Mouse (Mus musculus) 3T3-L1 (cell line): Measurements from ENCODE around the gene Rpn1.

Source experiments
- DNase-seq: peaks from one replicate; pipeline ENCODE4 v3.0.0-alpha.2; 2015; ENCODE audit warnings: low read depth, low spot score

Rpn1 gene

DNA sequence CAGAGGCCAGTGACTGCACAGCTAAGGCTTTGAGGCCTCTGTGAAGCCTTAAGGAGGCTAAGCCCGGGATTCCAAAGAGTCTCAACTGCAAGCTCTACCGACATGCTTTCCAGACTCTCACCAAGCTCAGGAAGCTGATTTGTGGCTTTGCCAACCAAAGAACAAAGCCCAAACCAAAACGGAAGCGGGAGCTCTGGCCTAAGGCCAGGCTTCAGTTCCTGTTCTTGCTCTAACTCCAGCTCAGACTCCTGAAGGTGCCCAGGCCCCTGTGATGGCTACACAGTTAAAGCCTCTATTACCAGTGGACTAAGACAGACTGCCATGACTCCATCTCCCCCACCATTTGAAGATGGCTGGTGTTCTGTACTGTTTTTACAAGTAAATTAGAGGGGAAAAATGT, 19.2 kb upstream of the Rpn1 start:
- no peak for DNase-seq

DNA sequence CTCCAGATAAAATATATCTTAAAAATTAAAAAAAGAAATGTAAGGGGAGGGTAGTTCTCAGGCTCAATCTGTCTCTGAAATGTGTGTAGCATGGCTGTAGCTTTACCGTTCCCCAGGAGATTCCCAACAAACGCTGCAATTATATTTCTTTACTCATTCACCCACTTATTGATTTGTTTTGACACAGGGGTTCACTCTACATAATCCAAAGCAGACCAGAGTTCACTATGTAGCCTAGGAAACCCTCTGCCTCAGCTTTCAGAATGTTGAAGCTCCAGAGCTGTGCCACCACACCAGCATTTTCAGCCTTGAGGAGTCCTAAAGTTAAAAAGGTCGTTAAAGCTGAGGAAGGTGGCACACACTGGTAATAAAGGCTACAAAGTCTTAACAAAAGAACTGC, 18.3 kb upstream of the Rpn1 start:
- no peak for DNase-seq

DNA sequence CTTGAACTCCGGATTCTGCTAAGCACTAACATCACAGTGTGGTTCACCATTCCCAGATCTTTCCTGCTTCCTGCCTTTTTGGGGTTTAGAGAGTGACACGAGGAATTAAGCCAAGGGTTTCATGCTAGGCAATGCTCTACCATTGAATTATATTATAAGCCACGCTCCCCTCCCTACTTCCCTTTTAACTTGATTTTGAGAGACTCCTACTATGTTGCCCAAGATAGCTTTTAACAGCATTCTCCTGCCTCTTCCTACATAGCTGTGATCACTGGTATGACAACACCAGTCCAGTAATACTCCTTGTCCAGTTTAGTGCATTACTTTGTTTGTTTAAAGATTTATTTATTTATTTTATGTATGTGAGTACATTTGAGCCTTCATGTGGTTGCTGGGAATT, 16.6 kb upstream of the Rpn1 start:
- DNase-seq = no peak

GRCm38 (mm10) chr6:88068739-88069138, 15.5 kb upstream of the Rpn1 start:
- DNase-seq = no peak

DNA sequence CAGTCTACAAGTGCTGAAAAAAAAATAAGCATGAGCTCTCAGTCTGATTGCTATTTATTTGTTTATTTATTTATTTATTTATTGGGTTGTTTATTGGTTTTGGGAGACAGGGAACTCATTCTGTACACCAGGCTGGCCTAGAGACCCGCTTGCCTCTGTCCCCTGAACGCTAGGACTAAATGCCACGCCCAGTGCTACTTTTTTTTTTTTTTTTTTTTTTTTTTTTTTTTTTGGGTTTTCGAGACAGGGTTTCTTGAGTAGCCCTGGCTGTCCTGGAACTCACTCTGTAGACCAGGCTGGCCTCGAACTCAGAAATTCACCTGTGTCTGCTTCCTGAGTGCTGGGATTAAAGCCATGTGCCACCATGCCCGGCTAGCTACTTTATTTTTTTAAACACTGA, 13.8 kb upstream of the Rpn1 start:
- no peak for DNase-seq

DNA sequence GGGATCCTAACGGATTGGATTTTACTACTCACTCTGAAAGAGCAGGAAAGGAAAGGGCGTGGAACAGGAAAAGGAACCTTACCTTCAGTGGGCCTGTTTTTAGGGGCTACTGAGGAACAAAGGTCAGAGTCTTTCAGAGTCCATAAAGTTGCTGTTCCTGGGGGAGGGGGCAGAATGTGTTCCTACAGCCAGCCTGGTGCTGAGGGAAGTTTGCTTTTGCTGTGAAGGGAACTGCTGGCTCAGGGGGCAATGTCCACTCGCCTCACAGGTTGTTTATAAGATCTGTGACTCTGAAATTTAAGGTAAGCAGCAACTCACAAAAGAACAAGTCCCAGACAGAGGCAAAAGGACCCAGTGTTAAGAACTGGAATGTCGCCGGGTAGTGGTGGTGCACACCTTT, 13.1 kb upstream of the Rpn1 start:
- no peak for DNase-seq

DNA sequence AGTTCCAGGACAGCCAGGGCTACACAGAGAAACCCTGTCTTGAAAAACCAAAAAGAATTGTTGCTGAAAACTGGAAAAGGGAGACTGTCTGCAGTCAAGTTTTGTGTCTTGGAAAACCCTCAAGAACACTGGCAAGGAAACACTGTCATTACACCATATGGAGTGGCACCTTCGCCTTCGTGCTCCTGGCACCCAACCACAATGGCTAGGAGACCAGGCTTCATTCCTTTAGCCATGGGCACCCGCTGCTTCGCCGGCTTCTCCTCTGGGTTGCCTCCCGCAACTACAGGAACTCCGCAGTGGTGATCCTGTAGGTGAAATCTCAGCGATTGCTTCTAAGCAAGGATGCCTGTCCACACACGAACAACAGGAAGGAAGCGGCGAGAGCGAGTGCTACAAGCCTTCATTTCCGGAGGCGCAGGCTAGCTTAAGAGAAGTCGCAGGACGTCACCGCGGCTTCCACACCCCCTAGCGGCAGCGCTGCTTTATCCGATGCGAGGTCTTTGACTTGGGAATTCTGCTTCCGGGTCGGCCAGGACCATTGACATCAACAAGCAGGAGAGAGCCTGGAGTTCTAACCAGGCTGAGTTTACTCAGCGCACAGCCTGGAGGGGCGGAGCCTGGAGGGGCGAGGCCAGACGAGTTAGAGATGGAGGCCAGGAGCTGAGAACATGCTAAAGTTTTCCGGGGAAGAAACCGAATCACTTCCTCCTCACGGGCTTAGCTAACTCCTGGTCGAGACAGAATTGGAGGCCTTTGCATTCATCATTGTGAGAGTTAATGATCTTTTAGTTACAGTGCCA, 9.3 kb upstream of the Rpn1 start:
- DNase-seq = peak; percentile 89

DNA sequence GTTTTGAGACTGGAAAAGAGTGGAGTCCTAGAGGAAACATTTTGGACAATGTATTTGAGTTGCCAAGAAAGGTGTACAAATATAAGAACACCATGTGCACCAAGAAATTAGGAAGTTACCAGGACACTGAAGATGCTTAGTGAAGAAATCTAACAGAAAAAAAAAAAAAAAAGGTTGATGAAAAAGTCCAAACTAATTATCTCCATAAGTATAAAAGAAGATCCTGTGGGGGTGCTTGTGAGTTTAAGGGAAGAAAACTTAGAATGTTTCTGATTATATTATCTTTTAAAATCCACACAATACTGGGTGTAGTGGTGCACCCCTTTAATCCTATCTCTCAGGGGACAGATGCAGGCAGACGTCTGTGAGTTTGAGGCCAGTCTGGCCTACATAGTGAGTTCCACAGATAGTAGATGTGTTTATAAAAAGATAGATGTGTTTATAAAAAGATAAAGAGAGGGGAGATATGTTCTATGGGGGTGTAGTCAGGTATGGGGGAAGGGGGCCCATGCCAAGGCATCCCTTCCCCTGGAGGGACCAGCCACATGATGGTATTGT, 8.2 kb upstream of the Rpn1 start:
- DNase-seq = no peak

GRCm38 (mm10) chr6:88083095-88083494, 1.2 kb upstream of the Rpn1 start:
- no peak for DNase-seq

DNA sequence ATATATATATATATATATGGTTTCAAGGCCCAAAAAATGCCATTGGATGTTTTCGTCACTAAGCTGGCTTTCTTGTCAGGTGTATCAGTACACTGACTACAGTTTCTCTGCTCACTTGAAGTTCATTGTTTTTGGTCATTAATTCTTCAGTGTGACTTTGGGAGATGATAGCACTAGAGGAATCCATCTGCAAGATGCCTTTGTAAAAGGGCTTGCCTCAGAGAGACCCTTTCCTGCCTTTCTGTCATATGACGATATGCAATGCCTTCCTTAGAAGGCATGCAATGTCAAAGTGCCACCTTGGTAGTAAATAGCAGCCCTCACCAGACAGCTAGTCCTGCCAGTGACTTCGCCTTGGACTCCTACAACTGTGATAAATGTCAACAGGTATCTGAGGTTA, 610 bp upstream of the Rpn1 start:
- DNase-seq = no peak

DNA sequence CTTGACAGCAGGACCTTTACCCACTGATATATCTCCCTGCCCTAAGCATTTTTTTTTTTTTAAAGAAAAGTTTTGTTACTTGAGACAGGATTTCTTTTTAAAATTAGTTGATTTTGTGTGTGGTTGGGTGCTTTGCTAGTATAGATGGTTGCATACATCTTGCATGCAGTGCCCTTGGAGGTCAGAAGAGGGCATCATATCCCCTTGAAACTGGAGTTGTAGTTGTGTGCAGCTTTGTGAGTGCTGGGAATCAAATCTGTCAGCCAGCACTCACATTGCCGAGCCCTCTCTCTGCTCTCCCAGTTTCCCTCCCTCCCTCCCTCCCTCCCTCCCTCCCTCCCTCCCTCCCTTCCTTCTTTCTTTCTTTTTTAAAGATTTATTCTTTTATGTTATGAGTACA, 4.7 kb downstream of the Rpn1 start:
- peak; percentile 40 for DNase-seq

DNA sequence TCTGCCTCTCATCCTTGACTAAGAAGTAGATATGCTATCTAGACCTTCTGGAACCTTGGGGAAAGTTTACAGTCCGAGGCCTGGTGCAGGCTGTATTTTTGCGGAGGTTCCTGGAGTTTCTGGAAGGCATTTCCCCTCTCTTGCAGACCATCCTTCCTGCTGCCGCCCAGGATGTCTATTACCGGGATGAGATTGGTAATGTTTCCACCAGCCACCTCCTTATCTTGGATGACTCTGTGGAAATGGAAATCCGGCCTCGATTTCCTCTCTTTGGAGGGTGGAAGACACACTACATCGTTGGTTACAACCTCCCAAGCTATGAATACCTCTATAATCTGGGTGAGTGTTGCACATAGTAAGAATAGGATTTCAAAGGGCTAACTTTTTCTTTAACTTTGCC, 11.1 kb downstream of the Rpn1 start:
- DNase-seq = no peak

DNA sequence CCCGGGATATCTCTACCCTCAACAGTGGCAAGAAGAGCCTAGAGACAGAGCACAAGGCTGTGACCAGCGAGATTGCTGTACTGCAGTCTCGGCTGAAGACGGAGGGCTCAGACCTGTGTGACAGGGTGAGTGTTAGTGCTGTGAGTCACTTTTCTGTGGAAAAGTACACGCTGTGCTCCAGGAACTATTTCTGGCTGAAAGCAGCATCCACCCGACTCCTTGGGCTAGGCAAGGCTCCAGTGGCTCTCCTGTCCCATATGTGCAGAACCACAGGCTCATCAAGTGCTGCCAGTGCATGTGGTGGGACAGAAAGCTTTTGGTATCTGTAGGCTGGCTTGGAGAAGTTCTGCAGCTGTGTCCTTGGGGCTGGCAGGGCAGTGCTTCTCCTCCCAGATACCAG, 17.8 kb downstream of the Rpn1 start:
- DNase-seq = no peak

DNA sequence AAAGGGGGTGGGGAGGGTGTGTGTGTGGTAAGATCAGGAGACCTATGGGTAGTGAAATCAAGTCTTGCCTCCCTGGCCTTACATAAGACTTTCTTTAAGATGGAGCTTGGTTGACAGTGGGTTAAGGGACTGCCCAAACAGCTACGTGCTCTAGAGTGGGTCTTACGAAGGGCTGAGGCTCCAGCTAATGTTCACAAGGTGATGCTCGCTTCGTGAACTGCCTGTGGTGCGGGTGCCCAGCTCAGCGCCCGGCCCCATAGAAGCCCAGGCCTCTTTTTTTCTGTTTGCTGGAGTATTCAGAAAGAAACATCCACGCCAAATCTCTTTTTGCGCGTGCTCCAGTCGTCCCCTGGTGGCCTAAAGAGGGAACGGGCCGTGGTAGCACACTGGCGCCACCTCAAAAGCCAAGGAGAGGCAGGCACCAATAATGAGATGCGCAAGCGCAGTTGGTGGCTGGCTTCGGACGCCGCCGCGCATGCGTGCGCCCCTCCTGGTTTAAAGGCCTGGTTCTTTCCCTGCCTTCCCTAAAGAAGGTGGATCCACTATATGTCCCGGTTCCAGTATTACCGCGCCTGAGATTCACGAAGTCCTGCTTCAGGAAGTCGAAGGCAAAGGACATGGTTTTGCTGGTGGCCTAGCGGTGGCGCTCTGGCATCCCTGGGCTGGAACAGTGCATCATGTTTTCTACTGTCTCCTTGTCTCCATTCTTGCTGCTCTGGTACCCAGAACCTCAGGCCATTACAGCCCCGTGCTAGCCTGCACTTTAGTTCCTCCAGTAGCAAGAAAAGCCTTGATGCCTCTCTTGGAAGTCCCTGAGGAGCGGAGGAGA, 21.7 kb downstream of the Rpn1 start:
- DNase-seq = no peak

DNA sequence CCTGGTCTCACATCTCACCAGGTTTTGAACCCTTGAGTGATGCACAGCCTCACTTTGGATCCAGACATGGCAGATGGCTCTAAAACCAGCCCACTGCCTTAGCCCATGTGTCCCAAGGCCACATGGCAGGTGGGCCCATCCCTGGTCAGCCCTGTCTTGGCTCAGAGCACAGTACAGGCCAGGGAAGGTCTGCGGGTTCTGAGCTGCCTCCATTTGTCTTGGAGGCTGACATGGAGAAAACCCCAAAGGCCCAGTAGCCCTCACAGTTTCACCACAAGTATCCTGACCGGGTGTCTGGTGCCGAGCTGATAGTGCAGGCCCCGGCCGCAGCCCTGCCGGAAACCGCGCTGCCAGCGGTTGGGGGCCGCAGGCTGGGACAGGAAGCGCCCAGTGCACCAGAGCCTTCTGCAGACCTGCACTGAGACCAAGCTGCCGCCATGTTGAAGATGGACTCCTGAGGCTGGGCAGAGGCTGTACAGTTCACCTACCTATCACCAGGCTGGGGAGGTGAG, 22.4 kb downstream of the Rpn1 start:
- no peak for DNase-seq

DNA sequence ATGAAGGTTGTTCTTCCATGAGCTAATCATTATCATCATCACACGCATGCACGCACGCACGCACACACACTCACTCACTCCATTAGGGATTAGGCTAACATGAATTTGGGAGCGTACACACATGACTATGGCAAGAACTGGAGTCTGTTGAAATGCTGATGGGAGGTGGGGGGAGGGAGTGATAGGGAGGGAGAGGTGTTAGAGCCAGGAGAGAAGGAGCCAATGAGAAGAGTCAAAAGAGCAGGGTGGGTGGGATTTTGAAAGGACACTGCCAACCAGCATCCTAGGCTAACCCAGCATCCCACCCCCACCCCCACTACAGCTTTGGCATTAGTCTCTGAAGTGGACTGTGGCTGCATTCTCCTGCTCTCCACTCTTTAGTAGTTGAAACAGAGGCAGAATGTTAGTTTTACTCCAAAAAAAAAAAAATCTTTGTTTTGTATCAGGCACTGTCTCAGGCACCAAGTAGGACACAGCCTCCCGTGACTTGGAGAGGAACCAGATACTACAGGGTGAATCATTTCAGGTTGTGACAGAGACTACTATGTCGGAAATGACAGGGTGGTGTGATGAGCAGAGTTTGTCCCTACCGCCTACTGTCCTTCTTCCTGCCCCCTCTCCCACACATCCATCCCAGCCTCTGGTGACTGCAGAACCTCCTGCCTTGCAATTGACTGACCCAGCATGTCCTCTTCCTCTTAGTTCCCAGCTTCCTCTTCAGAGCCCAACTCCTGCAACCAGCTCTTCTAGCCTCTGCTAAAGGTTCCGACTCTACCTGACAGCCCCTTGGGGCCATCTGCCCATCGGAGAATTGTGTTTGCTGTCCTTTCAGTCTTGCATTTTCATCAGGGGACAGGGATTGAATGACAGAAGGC, 23.6 kb downstream of the Rpn1 start:
- DNase-seq = no peak

- peak; percentile 82 for DNase-seq
Observed at GRCm38 (mm10) chr6:88113139-88113538, 28.9 kb downstream of the Rpn1 start.

GRCm38 (mm10) chr6:88114414-88114813, 30.1 kb downstream of the Rpn1 start:
- DNase-seq = peak; percentile 59

DNA sequence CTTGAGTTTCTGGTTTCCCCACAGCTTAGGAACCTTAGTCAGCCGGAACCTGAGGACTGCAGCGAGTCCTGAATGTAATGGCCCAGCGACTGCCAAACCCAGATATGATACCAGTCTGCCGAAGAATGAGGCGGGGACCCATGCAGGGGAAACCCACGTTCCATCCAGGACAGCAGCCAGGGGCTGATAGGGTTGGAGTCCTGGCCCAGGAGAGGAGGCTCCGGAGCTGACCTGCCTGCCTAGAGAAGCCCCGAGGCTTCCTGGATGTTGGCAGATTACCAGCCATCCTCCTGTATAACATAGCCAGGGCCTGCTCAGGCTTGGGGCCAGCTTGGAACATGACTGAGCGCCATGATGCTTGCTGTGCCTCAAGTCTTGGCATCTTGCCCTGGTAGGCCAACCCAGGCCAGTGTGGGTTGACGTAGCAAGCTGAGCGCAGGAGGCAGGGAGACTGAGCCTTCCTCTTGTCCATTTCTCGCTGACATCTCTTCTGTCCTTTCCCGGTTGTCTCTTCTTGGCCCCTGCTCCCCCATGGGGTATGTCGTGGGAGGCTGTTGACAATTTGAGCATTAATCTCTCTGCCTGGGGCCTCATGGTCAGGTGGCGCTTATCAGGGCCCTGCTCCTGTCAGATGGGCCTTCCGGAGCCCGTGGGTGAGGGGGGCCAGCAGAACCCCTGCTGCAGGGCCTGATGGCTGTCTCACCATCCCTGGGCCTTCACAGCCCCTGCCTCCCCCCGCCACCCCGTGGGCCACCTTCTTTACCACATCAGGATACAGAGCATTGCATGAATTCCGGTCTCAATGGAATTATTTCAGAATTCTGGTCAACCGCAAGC, 32.3 kb downstream of the Rpn1 start:
- DNase-seq = peak; percentile 84

DNA sequence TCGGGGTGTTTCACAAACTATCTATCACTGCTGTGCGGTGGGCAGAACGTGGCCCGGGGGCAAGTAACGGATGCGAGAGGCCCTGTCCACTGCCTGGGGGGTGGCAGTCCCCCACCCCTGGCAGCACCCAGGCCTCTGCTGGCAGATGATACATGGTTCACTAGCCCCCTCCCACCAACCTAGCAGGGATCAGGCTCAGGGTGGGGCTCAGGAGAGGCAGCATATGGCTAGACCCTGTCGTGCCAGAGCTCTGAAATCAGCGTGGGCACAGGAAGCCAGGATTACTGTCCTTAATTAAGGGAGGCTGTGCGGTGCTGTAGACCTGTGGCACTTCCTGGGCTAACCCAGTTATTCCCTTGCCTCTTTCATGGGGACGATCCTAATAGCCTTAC, 32.9 kb downstream of the Rpn1 start:
- no peak for DNase-seq

- no peak for DNase-seq
Observed at GRCm38 (mm10) chr6:88119309-88119708, 35.0 kb downstream of the Rpn1 start.
